Mouse (Mus musculus) activated CD4-positive, CD25-positive, alpha-beta regulatory T cell, adult 9 weeks (primary cell): ENCODE measurements around the gene Il22ra2. TPM values are rescaled to one million over a fixed set of nuclear protein-coding genes. Genes with fewer than 3 reads are reported as not detected.

ENCODE experiments used
- polyA plus RNA-seq: library from polyadenylated mRNA; unstranded; fragments of 100-300 nt; shearing (Covaris generic); gene quantifications from one replicate; pipeline ENCODE4 v1.2.1, GENCODE M21; 2017

The Il22ra2 gene
- polyA plus RNA-seq: not detected

GRCm38 (mm10) chr10:19621408-19622048, at the start of gene Il22ra2:
TSS of gene Il22ra2 (plus strand) at chr10:19621998.

GRCm38 (mm10) chr10:19591641-19592441, 30.0 kb upstream of the Il22ra2 start, which contains the start of gene Ifngr1:
TSS of gene Ifngr1 (plus strand) at chr10:19591949.

Other genes starting within 250 kb of the Il22ra2 start
- 451 TPM for gene Ifngr1, start 30.0 kb upstream of the Il22ra2 start, polyA plus RNA-seq
- gene Il20ra, start 90.6 kb downstream of the Il22ra2 start, polyA plus RNA-seq: not detected
- gene Slc35d3, start 229.5 kb downstream of the Il22ra2 start, polyA plus RNA-seq: not detected